Mouse (Mus musculus) adrenal gland, adult (tissue): ENCODE measurements at regions not wholly inside any gene's neighbourhood (a gene's known extent, or its start where the extent isn't known, plus 50 kb on each side); places are given as distances from the start of the nearest gene placed in this dataset.

Experiments used
- DNase-seq, 2 experiments: peaks; one replicate each; pipeline ENCODE4 v3.0.0; 2022 to 2023; ENCODE audit warnings: low spot score in 1 of 2; ENCODE audit not compliant: inconsistent age in 2 of 2

DNA sequence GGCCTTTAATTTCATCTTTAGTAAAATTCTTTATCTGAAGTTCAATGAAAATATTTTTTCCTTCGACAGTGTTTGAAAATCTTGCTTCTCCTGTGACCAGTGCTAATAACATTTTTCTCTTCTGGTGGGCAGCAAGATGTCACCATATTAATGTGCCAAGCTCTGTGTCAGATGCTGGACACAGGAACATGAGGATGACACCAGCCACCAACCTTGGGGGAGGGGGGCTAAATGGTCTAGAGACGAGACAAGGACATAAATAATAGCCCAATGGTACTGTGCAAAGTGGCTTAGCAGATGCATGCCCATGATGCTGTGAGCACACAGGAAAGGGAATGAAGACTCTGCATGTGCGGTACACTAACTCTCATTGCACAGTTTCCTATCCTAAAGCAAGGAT is 373.8 kb downstream of the Nuf2 start:
- peak in 1 of 2 experiments; percentile 21 for DNase-seq

DNA sequence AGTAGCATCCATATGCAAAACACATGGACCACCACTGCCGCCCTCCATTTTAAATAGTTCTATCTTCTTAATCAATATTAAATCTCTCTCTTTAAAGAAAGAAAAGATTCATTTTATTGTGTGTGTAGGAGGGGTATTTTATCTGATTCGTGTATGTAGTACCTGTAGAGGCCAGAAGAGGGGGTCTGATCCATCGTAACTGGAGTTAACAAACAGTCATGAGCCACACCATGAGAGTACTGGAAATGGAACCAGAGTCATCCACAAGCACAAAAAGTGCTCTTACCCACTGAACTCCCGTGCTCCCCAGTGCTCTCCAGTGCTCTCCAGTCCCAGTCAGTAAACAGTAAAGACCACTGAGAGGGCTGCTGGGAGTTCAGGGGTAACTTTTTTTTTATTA is 374.4 kb downstream of the Nuf2 start:
- DNase-seq, result peak in 1 of 2 experiments; percentile 14

DNA sequence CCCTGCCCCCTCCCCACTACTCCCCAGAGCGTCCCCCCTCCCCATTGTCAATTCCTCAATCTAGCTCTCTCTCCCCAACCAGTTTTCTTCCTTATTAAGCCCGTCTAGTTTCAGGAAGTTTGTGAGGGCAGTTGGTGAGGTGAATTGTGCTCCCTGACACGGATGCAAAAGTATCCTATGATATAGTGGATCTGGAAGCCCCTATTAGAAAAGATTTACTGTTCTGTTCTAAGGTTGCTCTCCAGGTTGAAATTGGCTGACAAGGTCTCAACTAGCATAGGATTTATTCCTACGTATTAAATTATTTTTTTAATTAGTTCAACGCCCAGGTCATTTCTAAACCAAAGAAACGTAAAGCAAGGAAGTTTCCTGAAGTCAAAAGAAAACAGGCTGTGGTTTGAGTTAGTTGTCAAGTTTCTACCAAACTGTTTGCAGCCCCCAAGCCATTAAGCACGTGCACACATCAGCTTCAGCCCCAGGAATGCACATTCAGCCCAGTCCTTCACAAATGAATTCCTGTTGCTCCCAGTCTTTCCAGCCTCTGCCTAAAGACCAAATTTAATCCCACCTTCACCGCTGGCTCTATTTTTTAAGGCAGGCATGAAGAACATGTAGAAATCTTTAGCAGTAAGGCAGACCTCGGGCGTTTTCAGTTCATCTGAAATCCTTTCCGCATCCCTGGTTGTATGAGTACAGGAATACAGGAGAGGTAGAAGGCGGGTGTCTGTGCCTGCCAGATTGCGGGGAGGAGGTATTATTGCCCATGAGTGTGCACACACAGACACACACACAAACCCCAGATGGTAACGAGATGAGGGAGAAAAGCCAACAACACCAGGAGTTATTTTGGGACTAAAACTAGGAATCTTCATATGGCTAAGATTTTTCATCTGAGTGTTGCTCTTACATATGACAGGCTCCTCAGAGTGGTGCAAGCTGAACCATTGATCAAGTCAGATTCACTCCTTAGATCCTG is 375.5 kb downstream of the Nuf2 start:
- no peak for DNase-seq

DNA sequence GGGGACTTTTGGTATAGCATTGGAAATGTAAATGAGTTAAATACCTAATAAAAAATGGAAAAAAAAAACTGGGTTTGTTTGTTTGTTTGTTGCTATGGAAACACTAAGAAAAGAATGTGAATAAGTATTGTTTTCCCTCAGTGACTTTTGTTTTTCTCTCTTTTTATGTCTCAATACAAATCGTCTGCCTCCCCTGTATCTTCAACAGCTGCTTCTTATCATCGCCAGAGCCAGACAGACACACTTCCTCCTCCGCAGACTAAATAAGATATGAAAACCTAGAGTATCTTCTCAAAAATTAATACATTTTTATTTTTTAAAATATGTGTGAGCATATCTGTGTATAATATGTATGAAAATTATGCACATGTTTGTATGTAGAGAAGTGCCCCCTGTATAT is 389.0 kb downstream of the Nuf2 start:
- DNase-seq, result no peak

DNA sequence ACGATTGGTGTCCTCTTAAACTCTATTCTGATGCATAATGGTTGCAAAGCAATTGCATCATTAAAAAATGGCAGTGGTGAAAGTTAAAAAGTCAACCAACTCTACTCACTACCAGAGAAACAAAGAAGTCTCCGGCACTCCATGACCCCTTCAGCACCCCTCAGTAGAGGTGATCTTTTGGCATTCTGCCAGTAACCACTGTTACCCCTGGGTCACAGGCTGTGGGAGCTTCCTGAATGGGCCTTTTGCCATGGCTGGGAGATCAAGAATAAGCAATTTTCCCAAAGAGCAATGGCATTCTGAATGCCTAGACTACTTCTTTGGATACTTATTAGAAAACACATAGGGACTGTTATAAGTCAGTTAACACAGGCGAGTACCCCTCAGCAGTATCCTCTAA is 391.2 kb downstream of the Nuf2 start:
- DNase-seq, result peak; percentile 25 to 56

DNA sequence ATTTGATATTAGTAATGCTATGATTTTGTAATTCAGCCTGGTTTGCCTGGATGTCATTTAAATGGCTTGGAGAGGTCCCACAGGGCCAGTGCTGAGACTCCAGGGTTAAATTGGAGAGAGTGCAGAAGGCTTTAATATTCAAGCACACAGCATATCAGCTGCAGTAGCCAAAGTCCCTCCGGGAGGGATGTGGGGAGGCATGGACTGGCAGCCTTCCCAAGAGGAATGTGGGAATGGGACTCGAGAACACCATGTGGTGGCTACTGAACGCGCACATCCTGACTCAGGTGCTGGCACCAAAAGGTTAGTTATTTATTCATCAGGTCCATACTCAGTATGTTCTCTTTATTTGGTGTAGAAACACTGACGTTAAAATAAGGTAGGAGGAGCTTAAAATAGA is 391.8 kb downstream of the Nuf2 start:
- DNase-seq, result peak in 1 of 2 experiments; percentile 48

DNA sequence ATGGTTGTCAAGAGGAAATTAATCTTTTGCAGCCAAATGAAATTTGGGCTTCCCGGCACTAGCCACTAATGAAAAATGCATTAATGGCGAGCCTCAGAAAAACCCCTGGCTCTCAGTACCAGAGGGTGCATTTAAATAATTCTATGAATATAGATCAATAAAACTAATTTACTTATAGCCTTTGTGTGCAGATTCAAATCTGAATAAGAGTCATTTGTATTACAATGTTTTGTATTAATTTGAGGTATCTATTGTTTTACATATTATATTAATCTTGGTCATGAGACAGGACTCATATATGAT is 392.1 kb downstream of the Nuf2 start:
- DNase-seq, result no peak

DNA sequence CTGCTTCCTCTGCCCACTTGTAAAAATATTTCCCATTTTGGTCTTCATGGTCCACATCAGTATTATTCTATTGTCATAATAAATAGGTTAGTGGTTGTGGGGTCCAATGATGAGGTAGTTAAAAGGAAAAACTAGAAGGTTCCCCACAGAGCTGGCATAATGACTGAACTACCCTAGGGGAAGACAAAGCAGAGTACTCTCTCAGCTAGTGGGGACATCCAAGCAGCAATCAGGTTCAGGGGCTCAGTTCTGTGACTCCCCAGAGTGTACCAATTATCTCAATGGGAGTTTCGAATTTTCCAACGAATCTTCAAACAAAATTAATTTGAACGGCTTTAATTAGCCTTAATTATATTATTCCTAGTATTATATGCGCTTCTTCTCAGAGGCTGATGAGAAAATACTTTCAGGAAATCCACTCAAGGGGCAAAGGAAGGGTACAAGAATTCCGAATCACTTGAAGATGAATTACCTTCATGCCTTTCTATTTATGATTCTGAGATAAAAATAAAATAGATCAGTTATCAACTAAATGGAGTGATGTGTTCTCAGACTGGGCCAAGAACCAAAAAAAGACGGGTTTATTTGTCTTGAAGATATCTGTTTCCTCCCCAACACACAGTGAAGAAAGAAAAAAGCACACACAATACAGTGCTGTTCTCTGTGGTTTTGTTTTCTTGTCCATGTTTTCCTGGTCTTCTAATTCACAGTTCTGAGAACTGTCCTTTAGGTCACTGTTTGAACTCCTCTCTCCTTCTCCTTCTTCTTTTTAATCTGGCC is 392.7 kb downstream of the Nuf2 start:
- DNase-seq, result peak in 1 of 2 experiments; percentile 45

DNA sequence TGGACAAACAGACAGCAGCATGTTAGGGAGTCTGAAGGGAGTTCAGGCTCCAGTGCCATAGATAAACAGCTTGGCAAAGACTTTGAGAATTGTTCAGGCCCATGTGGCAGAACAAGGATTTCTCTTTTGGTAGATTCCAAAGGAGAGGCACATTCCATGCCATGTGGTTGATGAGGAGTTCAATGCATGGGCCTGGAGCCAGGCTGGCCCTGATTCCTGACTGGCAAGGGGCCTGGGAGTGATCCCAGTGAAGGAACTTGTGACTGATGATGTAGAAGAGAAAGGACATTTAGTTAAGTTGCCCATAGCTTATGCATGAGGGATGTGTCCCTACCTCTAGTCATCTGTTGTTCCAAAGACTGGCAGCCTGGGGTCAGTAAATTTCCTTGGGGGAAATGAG is 395.7 kb downstream of the Nuf2 start:
- peak in 1 of 2 experiments; percentile 22 for DNase-seq

DNA sequence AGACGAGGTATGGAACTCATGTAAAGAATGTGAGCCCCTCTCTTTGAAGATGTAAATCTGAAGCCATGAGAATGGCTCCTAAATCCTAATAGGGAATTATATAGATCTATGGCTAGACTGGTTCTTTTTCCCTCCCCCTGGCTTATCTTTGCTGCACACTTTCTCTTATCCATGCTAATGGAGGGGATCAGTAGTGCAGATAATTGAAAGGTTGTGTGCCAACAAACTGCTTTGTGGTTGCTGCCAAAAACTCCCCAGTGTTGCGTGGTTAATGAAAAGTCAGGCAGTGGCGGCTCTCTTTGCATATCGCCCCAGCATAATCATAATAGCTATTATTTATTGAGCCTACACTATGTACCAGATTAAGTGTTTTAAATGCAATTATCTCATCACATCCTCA is 427.6 kb downstream of the Nuf2 start:
- DNase-seq, result peak in 1 of 2 experiments; percentile 15

DNA sequence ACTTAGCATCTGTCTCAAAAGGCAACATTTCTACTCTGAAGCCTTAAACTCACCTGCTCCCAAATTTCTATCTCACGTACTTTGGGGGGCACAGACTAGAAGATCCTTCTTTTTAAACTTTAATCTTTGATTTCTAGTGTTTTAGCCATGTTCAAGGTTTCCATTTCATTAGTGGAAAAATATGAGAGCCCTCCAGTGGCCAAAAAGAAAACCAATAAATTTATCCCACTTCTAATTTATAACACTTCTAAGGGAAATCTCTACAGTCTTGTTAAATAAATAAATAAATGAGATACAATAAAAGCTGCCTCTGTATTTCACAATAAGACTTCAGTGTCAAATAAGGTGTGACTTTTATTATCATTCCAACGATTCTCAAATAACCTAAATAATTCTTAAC is 428.2 kb downstream of the Nuf2 start:
- peak in 1 of 2 experiments; percentile 47 for DNase-seq

DNA sequence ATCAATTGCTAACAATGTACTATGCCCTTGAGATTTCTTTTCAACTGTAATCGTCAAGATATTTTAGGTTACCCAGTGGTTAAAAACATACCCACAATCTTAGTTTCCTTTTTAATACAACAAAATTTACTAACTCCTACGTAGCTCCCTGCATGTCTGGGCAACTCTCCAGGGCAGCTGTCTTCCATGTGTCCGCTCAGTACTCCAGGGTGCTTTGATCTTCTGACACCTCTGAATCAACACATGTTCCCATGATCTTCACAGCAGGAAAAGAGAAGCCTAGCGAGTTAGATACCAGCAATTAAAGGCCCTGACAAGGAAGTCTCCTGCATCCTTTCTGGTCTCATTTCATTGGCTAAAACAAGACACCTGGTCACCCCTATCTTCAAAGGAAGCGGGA is 432.0 kb downstream of the Nuf2 start:
- peak; percentile 18 to 63 for DNase-seq

DNA sequence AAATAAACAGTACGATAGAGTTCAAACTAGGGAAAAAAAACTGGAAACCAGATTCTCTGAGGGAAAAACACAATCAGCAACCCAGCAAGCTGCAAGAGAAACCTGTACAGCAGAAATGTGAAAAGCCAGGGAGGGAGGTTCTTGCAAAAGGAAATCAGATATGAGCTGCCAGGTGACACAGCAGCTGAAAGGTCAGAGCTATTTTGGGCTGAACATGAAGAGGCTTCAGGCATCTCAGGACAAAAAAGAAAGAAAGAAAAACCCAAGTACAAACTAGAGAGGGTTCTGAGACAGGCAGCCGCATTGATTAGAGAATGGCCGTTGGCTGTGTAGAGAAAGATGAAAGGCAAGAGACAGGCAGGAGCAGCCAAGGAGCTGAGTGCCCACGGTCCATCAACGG is 434.5 kb downstream of the Nuf2 start:
- DNase-seq, result peak; percentile 14 to 63

DNA sequence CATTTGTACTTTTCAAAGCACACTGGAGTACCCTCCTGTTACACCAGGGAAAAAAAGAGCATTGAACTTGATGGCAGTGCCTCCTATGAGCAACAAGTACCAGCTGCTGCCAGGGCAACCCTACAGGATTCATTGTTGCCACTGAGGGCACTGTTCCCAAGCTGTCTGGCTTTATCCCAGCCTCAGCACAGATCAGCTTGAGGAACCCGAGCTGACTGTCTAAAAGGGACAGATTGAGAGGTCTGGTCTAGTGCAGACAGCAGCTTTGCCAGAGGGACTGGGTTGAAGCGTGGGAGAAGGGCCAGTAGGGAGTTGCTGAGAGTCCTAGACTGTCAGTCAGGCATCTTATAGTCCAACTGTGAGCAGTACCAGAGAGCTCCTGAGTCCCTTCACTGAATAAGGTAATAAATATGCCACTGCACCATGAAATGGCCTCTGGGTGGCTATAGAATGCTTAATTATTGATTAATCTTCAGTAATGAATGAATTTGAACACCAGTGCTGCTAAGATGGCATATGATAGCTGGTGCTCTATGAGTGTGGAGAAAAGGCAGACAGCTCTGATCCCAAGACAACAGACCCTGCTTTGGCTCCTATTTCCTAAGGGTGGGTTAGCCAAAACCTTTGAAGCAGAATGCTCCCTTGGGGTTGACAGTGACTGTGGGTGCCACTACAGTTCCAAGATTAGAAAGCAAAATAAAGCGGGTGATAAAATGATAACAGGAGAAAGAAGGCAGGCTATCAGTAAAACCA is 437.5 kb downstream of the Nuf2 start:
- no peak for DNase-seq

DNA sequence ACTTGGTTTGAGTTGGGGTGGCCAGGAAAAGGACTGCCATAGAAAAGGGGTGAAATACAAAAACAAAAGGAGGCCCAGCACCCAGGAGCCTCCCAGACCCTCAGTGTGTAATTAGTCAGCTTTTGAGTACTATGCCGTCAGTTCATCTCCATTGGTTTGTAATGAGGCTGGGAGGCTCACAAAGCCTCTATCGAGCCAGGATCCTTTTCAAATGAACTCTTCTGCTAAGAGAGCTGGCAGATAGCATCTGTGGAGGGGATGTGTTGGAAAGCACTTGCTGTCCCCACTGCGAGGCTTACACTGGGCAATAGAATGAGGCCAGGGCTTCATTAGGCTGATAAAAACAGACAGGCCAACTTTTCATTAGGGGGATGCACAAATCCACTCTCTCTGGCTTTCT is 445.2 kb downstream of the Nuf2 start:
- DNase-seq, result no peak

DNA sequence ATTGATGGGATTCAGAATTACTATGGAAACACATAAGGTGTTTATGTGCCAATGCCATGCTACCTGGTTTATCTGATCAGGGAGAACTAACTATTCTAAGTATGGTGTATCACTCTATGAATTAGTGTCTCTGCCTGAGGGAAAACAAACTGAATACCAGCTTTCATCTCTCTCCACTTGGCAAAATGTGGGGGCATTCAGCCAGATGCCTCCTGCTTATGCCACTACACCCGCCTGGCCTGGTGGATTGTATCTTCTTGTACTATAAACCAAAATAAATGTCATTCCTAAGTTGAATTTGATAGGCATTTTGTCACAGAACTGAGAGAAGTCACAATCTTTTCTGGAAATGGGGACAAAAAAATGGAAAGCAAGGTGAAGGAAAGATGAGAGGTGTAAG is 450.6 kb downstream of the Nuf2 start:
- no peak for DNase-seq

DNA sequence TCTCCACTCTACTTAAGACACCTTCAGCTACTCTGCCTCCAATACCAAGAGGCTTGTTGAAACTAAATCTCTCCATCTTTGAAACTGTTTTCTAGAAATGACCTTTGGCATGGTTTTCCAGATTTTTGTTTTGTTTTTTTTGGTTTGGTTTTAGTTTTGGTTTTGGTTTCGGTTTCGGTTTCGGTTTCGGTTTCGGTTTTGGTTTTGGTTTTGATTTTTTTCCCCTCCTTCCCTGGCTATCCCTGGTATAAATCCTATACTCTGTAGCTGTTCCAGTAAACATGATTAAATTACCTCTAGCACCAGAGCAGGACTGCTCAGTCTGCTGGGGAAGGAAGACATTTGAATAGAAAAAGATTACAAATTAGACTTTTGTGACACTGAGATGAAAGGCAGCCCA is 454.0 kb downstream of the Nuf2 start:
- DNase-seq, result no peak

DNA sequence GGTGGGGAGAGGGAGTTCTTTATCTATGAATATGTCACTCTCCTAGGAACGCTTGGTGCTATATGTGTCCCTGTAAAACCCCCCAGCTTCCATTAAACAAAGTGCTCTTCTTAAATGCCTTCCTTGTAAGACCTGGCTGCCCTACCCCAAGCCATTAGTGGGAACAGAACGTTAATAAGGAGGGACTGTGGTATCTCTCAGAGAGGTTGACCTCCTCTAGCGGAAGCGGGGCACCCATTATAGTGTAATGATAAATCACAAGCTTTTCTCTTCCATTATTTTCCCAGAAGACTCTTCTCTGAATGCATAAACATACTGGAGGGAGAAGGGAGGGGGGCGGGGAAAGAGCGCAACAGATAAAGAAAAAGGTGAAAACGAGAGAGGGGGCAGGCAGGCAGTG is 455.3 kb downstream of the Nuf2 start:
- no peak for DNase-seq

DNA sequence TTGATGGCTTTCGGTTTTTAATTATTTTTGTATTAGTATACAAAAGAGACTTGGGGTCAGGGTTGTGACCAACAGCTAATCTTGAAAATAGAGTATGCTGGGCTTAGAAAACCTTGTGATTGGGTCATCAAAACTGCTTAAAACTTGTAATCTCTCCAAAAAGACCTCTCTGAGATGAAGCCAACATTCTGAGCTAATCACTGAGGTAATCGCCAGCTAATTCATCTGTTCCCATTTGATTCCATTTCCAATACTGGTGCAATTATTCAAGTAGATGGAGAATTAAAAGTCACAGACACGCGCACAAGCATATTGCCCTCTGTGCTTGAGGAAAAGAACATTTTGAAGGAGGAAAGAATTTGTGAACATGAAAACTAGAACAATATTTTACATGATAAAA is 459.9 kb downstream of the Nuf2 start:
- no peak for DNase-seq

DNA sequence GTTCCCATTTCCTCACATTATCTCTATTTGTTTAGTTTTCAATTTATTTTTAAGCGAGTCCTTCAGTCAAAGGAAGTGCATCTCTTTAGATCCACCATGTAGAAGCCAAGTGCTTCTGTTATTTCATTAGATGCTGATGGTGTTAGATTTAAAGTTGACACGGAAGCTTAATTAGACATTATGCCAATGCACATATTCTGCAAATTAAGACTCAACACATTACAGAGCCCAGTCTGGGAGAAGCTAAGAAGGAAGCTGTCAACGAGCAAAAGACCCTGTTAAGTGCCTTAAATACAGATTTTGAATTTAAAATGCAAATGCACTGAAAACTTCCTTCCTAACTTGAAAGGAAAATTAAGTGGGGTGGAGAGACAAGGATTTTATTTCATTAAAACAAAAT is 461.6 kb downstream of the Nuf2 start:
- DNase-seq, result no peak

DNA sequence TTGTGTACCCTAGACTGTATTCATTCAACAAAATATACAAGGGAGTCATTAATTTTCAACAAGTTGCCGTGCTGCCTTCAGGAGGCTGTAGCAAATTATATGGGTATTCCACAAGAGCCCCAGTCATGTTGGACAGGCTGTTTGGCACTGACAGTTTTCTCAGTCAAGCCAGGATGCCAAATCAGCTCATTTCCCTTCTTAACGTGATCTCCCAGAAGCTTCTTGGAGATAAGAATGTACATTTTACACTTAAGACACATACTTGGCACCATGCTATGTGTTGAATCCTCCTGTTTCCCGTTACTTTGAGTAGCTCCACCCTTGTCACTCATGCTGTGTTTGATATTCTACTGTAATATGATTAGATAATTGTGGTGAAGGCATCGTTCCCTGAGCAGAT is 464.5 kb downstream of the Nuf2 start:
- no peak for DNase-seq

DNA sequence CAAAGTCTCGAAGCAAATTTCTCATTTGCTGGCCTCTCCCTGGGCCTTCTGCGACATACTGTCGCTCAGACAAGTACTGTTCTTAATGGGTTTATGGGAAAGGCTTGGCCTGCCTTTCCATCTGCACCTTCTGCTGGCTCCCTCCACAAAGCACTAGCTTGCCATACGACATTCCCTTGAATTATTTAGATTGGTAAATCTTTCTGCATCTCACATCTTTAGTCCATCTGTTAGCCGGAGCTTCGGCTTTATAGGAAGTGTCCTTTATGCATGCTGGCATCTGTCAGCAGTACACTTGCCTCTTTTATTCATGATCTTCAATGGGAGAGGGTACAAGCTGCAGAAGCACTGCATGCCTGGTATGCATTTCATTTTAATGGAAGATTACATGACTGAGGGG is 470.6 kb downstream of the Nuf2 start:
- no peak for DNase-seq
